Mouse (Mus musculus): ENCODE data around the gene Gm26992.

DNA sequence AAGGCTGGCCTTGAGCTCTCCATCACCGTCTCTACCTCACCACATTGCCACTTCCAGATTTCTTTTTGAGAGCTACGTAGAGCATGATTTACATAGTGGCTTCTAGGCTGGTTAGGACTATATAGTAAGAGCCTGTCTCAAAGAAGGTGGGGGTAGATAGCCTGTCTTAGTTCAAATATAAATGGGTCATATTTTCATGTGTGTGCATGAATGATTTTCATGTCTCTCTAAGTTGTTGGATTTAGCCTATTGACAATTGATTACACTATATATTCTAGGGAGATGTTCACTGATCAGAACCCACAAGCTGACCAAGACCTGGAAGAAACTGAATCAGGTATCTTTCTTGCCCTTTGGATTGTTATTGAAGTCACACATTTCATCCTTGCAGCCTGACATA, at the start of gene Gm26992:
- no peak for TF ChIP-seq MYOG (IDR thresholded peaks at IDR 0.05; ENCODE audit: control insufficient read depth in 1 of 3, insufficient read depth in 1 of 3, insufficient read length in 2 of 3, low read depth in 2 of 3)
- no peak for TF ChIP-seq POLR2A (IDR thresholded peaks at IDR 0.05; ENCODE audit: insufficient read length, low read depth)
- TF ChIP-seq USF1 (IDR thresholded peaks at IDR 0.05; ENCODE audit: low read depth), result no peak
- no peak for TF ChIP-seq SRF (IDR thresholded peaks at IDR 0.05; ENCODE audit: control insufficient read depth, insufficient read length, low read depth)
- no peak for TF ChIP-seq POLR2AphosphoS2 (IDR thresholded peaks at IDR 0.05; ENCODE audit: insufficient read length, low read depth)
- TF ChIP-seq TCF12 (IDR thresholded peaks at IDR 0.05; ENCODE audit: insufficient read depth, poor library complexity, severe bottlenecking), result no peak
- no peak for TF ChIP-seq CEBPB (IDR thresholded peaks at IDR 0.05; ENCODE audit: insufficient read depth, poor library complexity, severe bottlenecking)
- TF ChIP-seq MYOD1 (IDR thresholded peaks at IDR 0.05; ENCODE audit: control insufficient read depth in 1 of 3, insufficient read length in 2 of 3, low read depth in 2 of 3), result no peak
- TF ChIP-seq E2F4 (IDR thresholded peaks at IDR 0.05; ENCODE audit: insufficient read depth), result no peak
